Mouse (Mus musculus): ENCODE results near the gene Axin1.

- no peak for TF ChIP-seq USF2 (conservative IDR thresholded peaks at IDR 0.05; ENCODE audit: low read depth, low read length)
- no peak for TF ChIP-seq E2F4 (IDR thresholded peaks at IDR 0.05; ENCODE audit: insufficient replicate concordance, low read depth, low read length)
- no peak for TF ChIP-seq CTCF (conservative IDR thresholded peaks at IDR 0.05 in 1 of 2, IDR thresholded peaks at IDR 0.05 in 1 of 2; ENCODE audit: low read depth in 2 of 2, low read length in 2 of 2)
- TF ChIP-seq SIN3A (IDR thresholded peaks at IDR 0.05; ENCODE audit: low read length), result no peak; the same call in 1 of the 2 replicates
- peak; percentile 35; the same call in 1 of the 2 replicates for TF ChIP-seq BHLHE40 (IDR thresholded peaks at IDR 0.05; ENCODE audit: low read depth, low read length)
- no peak for TF ChIP-seq JUND (conservative IDR thresholded peaks at IDR 0.05; ENCODE audit: low read depth, low read length)
- TF ChIP-seq POLR2A (IDR thresholded peaks at IDR 0.05; ENCODE audit: low read depth, low read length), result no peak
- no peak for TF ChIP-seq HCFC1 (IDR thresholded peaks at IDR 0.05; ENCODE audit: low read depth, low read length)
- TF ChIP-seq GABPA (IDR thresholded peaks at IDR 0.05; ENCODE audit: insufficient replicate concordance, low read depth, low read length), result no peak
- no peak for TF ChIP-seq USF1 (IDR thresholded peaks at IDR 0.05; ENCODE audit: low read depth, low read length)
Measured at GRCm38 (mm10) chr17:26200831-26201705, 62.6 kb downstream of the Axin1 start.

All from CH12.LX (cell line).